13 mouse cellular contexts compared by ENCODE assay signal in the genomic region with DNA sequence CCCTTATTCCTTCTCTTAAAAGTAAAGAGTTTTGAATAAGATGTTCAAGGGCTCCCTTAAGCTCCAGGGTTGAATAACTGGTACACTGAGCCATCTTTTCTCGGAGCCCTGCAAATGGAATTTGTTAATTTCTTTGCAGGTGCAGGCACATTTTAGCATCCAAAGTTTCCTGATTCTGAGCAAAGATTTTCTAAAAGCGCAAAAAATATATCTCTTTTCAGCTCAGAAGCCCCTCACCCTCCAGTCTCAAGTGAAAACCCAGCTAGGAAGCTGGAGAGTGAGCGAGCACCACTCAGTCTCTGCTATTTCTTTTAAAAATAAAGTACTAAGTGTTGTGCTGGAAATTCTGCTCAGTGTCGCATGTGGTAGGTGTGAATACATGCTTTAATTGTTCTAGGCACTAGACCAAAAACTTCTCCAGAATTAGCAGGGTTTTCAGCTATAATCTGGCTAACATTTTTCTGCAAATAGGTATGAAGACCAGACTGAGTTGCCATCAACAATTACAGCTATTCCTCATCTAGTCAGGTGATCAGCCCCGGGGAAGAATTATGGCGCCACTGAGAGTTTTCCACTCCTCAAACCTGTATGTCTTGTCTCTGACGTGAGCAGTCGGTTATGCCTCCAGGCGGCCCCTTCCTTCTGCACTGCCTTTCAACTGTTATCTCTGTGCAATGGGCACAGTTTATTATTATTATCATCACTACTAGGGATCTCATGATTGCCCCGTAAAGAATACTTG.
A peak's percentile ranks its signal among the peaks of the same experiment; 100 is the strongest.
DNase-seq lines count a peak whose midpoint lies in the region; ATAC-seq and TF ChIP-seq lines count a peak whose summit lies in the region.
"Had no signal": no experiment of that assay in that cellular context is flagged by ENCODE, and none has a peak within 500 bp of the region (broad histone marks: within the 10 kb centered on the region; RNA-seq: fewer than 3 reads in every experiment).

No protein-coding gene starts in this region.

- H3K4me1 ChIP-seq in forebrain, embryonic 14.5 days (ENCODE audit: control insufficient read depth, insufficient read depth, low read length): peaks cover 23% of the 10 kb centered on the region
- peaks cover 38% of the 10 kb centered on the region for H3K4me1 ChIP-seq in forebrain, embryonic 10.5 days
- H3K4me1 ChIP-seq in heart, postnatal 0 days (ENCODE audit: control insufficient read depth, insufficient read depth): peaks cover 20% of the 10 kb centered on the region
- H3K4me1 ChIP-seq: liver, embryonic 13.5 days; megakaryocyte, embryonic 14.5 days had no signal

- no peaks in the 10 kb centered on the region for H3K9me3 ChIP-seq in forebrain, embryonic 14.5 days (replicated peaks; ENCODE audit: control insufficient read depth, low read length)
- no peaks in the 10 kb centered on the region for H3K9me3 ChIP-seq in forebrain, embryonic 10.5 days
- H3K9me3 ChIP-seq in heart, postnatal 0 days (replicated peaks; ENCODE audit: control insufficient read depth, low read length): no peaks in the 10 kb centered on the region
- H3K9me3 ChIP-seq: embryonic facial prominence, embryonic 12.5 days; liver, embryonic 13.5 days; megakaryocyte, embryonic 14.5 days; stomach, embryonic 15.5 days had no signal

- no peak overlapping the region; the same call in 1 of the 2 replicates for H3K4me2 ChIP-seq in forebrain, embryonic 14.5 days (ENCODE audit: low read length)
- H3K4me2 ChIP-seq in heart, postnatal 0 days (ENCODE audit: low read depth, low read length): no peak overlapping the region
- H3K4me2 ChIP-seq: embryonic facial prominence, embryonic 12.5 days; liver, embryonic 13.5 days; stomach, embryonic 15.5 days had no signal

- no peak for TF ChIP-seq EP300 in heart, postnatal 0 days (IDR thresholded peaks at IDR 0.05; ENCODE audit: low read depth)

- H3K36me3 ChIP-seq in forebrain, embryonic 14.5 days (ENCODE audit: control insufficient read depth, insufficient read depth, low read length): peaks cover 11% of the 10 kb centered on the region; the same call in 1 of the 2 replicates
- no peaks in the 10 kb centered on the region for H3K36me3 ChIP-seq in forebrain, embryonic 10.5 days (replicated peaks)
- H3K36me3 ChIP-seq in heart, postnatal 0 days (replicated peaks; ENCODE audit: control insufficient read depth, insufficient read depth, low read length): 0 out of 2 replicates have a peak, but pooled peaks cover 8% of the 10 kb centered on the region
- H3K36me3 ChIP-seq: embryonic facial prominence, embryonic 12.5 days; liver, embryonic 13.5 days; stomach, embryonic 15.5 days had no signal

- peak; percentile 27 for DNase-seq in forebrain, embryonic 14.5 days (ENCODE audit: low spot score)
- DNase-seq in forebrain, embryonic 10.5 days (ENCODE audit: extremely low spot score, low spot score): no peak
- DNase-seq in heart, postnatal 0 days (ENCODE audit: low spot score): no peak
- no peak for DNase-seq in heart, postnatal 4 days
- DNase-seq in urinary bladder, postnatal 14 days (ENCODE audit: low spot score): peak; percentile 46
- DNase-seq in urinary bladder, postnatal 4 days (ENCODE audit: low spot score in 2 of 2): no peak
- DNase-seq in thymus, postnatal 10 days (ENCODE audit: low spot score in 2 of 2): no peak

- ATAC-seq in forebrain, embryonic 14.5 days: no peak
- ATAC-seq in heart, postnatal 0 days (ENCODE audit: insufficient read depth, low read depth): no peak
- ATAC-seq: inflammation-experienced regulatory T-cells, adult 6 months had no signal

- no peak overlapping the region for H3K27ac ChIP-seq in forebrain, embryonic 14.5 days (ENCODE audit: low read depth, low read length)
- no peak overlapping the region for H3K27ac ChIP-seq in forebrain, embryonic 10.5 days
- peak overlapping the region; percentile 9; the same call in 1 of the 2 replicates for H3K27ac ChIP-seq in heart, postnatal 0 days (ENCODE audit: low read depth)
- H3K27ac ChIP-seq: kidney, postnatal 0 days; liver, embryonic 13.5 days; stomach, embryonic 15.5 days had no signal

- TF ChIP-seq CTCF in heart, postnatal 0 days (IDR thresholded peaks at IDR 0.05; ENCODE audit: low read depth): no peak

- WGBS in forebrain, embryonic 14.5 days: 57% methylated on average over 10 of the region's 10 CpGs
- 52% methylated on average over 10 of the region's 10 CpGs for WGBS in forebrain, embryonic 10.5 days
- WGBS in heart, postnatal 0 days: 64% methylated on average over 10 of the region's 10 CpGs

- no peak overlapping the region for H3K9ac ChIP-seq in forebrain, embryonic 14.5 days (ENCODE audit: low read length)
- H3K9ac ChIP-seq in heart, postnatal 0 days (replicated peaks; ENCODE audit: low read depth, low read length): no peak overlapping the region
- H3K9ac ChIP-seq: embryonic facial prominence, embryonic 12.5 days; liver, embryonic 13.5 days; stomach, embryonic 15.5 days had no signal

- no peaks in the 10 kb centered on the region for H3K27me3 ChIP-seq in forebrain, embryonic 14.5 days (replicated peaks; ENCODE audit: control insufficient read depth, insufficient read depth, low read length)
- peaks cover 64% of the 10 kb centered on the region for H3K27me3 ChIP-seq in forebrain, embryonic 10.5 days (ENCODE audit: poor library complexity, severe bottlenecking)
- no peaks in the 10 kb centered on the region for H3K27me3 ChIP-seq in heart, postnatal 0 days (ENCODE audit: control insufficient read depth, insufficient read depth, low read length)
- H3K27me3 ChIP-seq: embryonic facial prominence, embryonic 12.5 days; stomach, embryonic 15.5 days had no signal

- no peak overlapping the region for H3K4me3 ChIP-seq in forebrain, embryonic 14.5 days (ENCODE audit: low read depth, low read length)
- no peak overlapping the region for H3K4me3 ChIP-seq in forebrain, embryonic 10.5 days
- H3K4me3 ChIP-seq in heart, postnatal 0 days (ENCODE audit: low read depth, low read length): no peak overlapping the region
- H3K4me3 ChIP-seq: embryonic facial prominence, embryonic 12.5 days; liver, embryonic 13.5 days; megakaryocyte, embryonic 14.5 days; stomach, embryonic 15.5 days had no signal

Comparison
In these comparisons a context has a peak if more than half of its experiments do, and no peak if none do; other contexts are left out.
1. DNase-seq: peak in forebrain, embryonic 14.5 days (single experiment) and urinary bladder, postnatal 14 days (single experiment); none in forebrain, embryonic 10.5 days (single experiment), heart, postnatal 0 days (single experiment), heart, postnatal 4 days (single experiment), urinary bladder, postnatal 4 days (0 of 2) and thymus, postnatal 10 days (0 of 2).